Mouse (Mus musculus) cerebellum, adult 9-11 months (tissue): Measurements from ENCODE around the gene Fgfbp3.
"Not testable (repeated sequence)": the region's sequence is repeated elsewhere in the genome, so short reads cannot be mapped to it uniquely, and the experiment has no call there.

Source experiments
- DNase-seq: peaks from one replicate; pipeline ENCODE4 v3.0.0; 2022

Gene Fgfbp3

GRCm38 (mm10) chr19:36909676-36910292 lies 9.6 kb downstream of the Fgfbp3 start:
- peak; percentile 60 for DNase-seq

GRCm38 (mm10) chr19:36909150-36909549 lies 10.3 kb downstream of the Fgfbp3 start:
- DNase-seq, result no peak

GRCm38 (mm10) chr19:36904211-36905007 lies 15.0 kb downstream of the Fgfbp3 start:
- peak; percentile 44 for DNase-seq

GRCm38 (mm10) chr19:36903377-36903776 lies 16.0 kb downstream of the Fgfbp3 start:
- no peak for DNase-seq

- no peak for DNase-seq
These were observed 21.6 kb downstream of the Fgfbp3 start for GRCm38 (mm10) chr19:36897778-36898177.

GRCm38 (mm10) chr19:36896791-36897569 lies 22.4 kb downstream of the Fgfbp3 start:
- no peak for DNase-seq

- DNase-seq, result no peak
These were observed 27.7 kb downstream of the Fgfbp3 start for GRCm38 (mm10) chr19:36891746-36892145.

GRCm38 (mm10) chr19:36887706-36888105 lies 31.7 kb downstream of the Fgfbp3 start:
- DNase-seq, result no peak

- no peak for DNase-seq
These were observed 33.1 kb downstream of the Fgfbp3 start for GRCm38 (mm10) chr19:36886316-36886715.

- DNase-seq, result no peak
These were observed 36.3 kb downstream of the Fgfbp3 start for GRCm38 (mm10) chr19:36883119-36883518.

GRCm38 (mm10) chr19:36878743-36879495 lies 40.5 kb downstream of the Fgfbp3 start:
- DNase-seq, result no peak

GRCm38 (mm10) chr19:36877329-36877728 lies 42.1 kb downstream of the Fgfbp3 start:
- no peak for DNase-seq

GRCm38 (mm10) chr19:36874651-36875050 lies 44.8 kb downstream of the Fgfbp3 start:
- DNase-seq, result no peak

GRCm38 (mm10) chr19:36868675-36869074 lies 50.7 kb downstream of the Fgfbp3 start:
- DNase-seq, result not testable (repeated sequence)
